Mouse (Mus musculus) MEL (cell line): ENCODE measurements at regions not wholly inside any gene's neighbourhood (a gene's known extent, or its start where the extent isn't known, plus 50 kb on each side); places are given as distances from the start of the nearest gene placed in this dataset.

Source experiments
- DNase-seq: peaks from one replicate; pipeline ENCODE4 v3.0.0; 2011; ENCODE audit warnings: low read depth, low spot score
- H3K27ac ChIP-seq: 2 replicates; pipeline ENCODE4 v1.5.1; 2012; ENCODE audit warnings: low read depth, mild to moderate bottlenecking, control low read depth, low read length, moderate library complexity; ENCODE audit not compliant: control insufficient read depth
- H3K27me3 ChIP-seq, 2 experiments: fragments of 150-350 bp in 1 of 2; sonication (generic) in 1 of 2; 2 replicates each; pipeline ENCODE4 v1.6.1; 2012; ENCODE audit warnings: low read length in 2 of 2, mild to moderate bottlenecking in 2 of 2, improper control_type of control experiment in 1 of 2, moderate library complexity in 1 of 2; ENCODE audit not compliant: insufficient read depth in 2 of 2, control insufficient read depth in 1 of 2
- H3K36me3 ChIP-seq, 2 experiments: 2 replicates each; pipeline ENCODE4 v1.6.1; 2012 to 2014; ENCODE audit warnings: low read length in 2 of 2, improper control_type of control experiment in 1 of 2, inconsistent platforms in 1 of 2, mild to moderate bottlenecking in 1 of 2; ENCODE audit not compliant: insufficient read depth in 2 of 2, control insufficient read depth in 1 of 2
- H3K4me1 ChIP-seq, 2 experiments: fragments of 150-350 bp in 1 of 2; sonication (generic) in 1 of 2; 2 replicates each; pipeline ENCODE4 v1.6.1; 2012; ENCODE audit warnings: low read length in 2 of 2, improper control_type of control experiment in 1 of 2, mild to moderate bottlenecking in 1 of 2; ENCODE audit not compliant: insufficient read depth in 2 of 2, control insufficient read depth in 1 of 2
- H3K4me3 ChIP-seq, 2 experiments: fragments of 150-350 bp in 1 of 2; sonication (generic) in 1 of 2; 2 replicates each; pipeline ENCODE4 v1.5.1; 2012; ENCODE audit warnings: low read depth in 2 of 2, low read length in 2 of 2, mild to moderate bottlenecking in 2 of 2, moderate library complexity in 2 of 2, control low read depth in 1 of 2, improper control_type of control experiment in 1 of 2; ENCODE audit not compliant: control insufficient read depth in 1 of 2, insufficient read depth in 1 of 2
- H3K79me2 ChIP-seq: 2 replicates; pipeline ENCODE4 v1.6.1; 2012; ENCODE audit warnings: mild to moderate bottlenecking, low read length, moderate library complexity; ENCODE audit not compliant: control insufficient read depth, poor library complexity, insufficient read depth
- H3K9ac ChIP-seq: 2 replicates; pipeline ENCODE4 v1.6.1; 2012; ENCODE audit warnings: low read depth, mild to moderate bottlenecking, control low read depth, low read length, moderate library complexity; ENCODE audit not compliant: control insufficient read depth, poor library complexity, severe bottlenecking
- H3K9me3 ChIP-seq: fragments of 150-350 bp; sonication (generic); replicated peaks from 2 replicates; pipeline ENCODE4 v1.6.1; 2012; ENCODE audit warnings: mild to moderate bottlenecking, low read length, improper control_type of control experiment, moderate library complexity; ENCODE audit not compliant: insufficient read depth
- BHLHE40 ChIP-seq: IDR thresholded peaks from 2 replicates; pipeline ENCODE4 v1.6.1; 2012; ENCODE audit warnings: low read depth, mild to moderate bottlenecking, inconsistent platforms, low read length, improper control_type of control experiment, borderline replicate concordance
- CHD1 ChIP-seq: IDR thresholded peaks from 2 replicates; pipeline ENCODE4 v1.6.1; 2012; ENCODE audit warnings: low read depth, mild to moderate bottlenecking, inconsistent platforms, low read length, improper control_type of control experiment
- CHD2 ChIP-seq: IDR thresholded peaks from 2 replicates; pipeline ENCODE4 v1.6.1; 2011; ENCODE audit warnings: low read length, improper control_type of control experiment
- E2F4 ChIP-seq: IDR thresholded peaks from 2 replicates; pipeline ENCODE4 v1.6.1; 2011; ENCODE audit warnings: low read depth, low read length, improper control_type of control experiment, borderline replicate concordance
- ELF1 ChIP-seq: IDR thresholded peaks from 2 replicates; pipeline ENCODE4 v1.6.1; 2014; ENCODE audit warnings: low read depth, mild to moderate bottlenecking, inconsistent platforms, low read length, improper control_type of control experiment, moderate library complexity
- EP300 ChIP-seq, 2 experiments: IDR thresholded peaks; 2 replicates each; pipeline ENCODE4 v1.6.1; 2011; ENCODE audit warnings: improper control_type of control experiment in 2 of 2, low read length in 2 of 2, low read depth in 1 of 2, mild to moderate bottlenecking in 1 of 2
- HCFC1 ChIP-seq: IDR thresholded peaks from 2 replicates; pipeline ENCODE4 v1.6.1; 2012; ENCODE audit warnings: low read depth, mild to moderate bottlenecking, inconsistent platforms, low read length, improper control_type of control experiment, moderate library complexity
- KAT2A ChIP-seq: conservative IDR thresholded peaks from 2 replicates; pipeline ENCODE4 v1.6.1; 2012; ENCODE audit warnings: low read depth, low read length, improper control_type of control experiment, inconsistent platforms
- MAFK ChIP-seq: IDR thresholded peaks from 2 replicates; pipeline ENCODE4 v1.6.1; 2011; ENCODE audit warnings: low read depth, mild to moderate bottlenecking, low read length, improper control_type of control experiment, borderline replicate concordance
- MAX ChIP-seq: IDR thresholded peaks from 2 replicates; pipeline ENCODE4 v1.6.1; 2011; ENCODE audit warnings: low read length, improper control_type of control experiment
- MXI1 ChIP-seq: IDR thresholded peaks from 2 replicates; pipeline ENCODE4 v1.6.1; 2011; ENCODE audit warnings: mild to moderate bottlenecking, low read depth, low read length, improper control_type of control experiment
- MYB ChIP-seq: IDR thresholded peaks from 2 replicates; pipeline ENCODE4 v1.6.1; 2011; ENCODE audit warnings: mild to moderate bottlenecking, low read depth, low read length, improper control_type of control experiment
- MYC ChIP-seq: IDR thresholded peaks from 2 replicates; pipeline ENCODE4 v1.6.1; 2011; ENCODE audit warnings: low read depth, mild to moderate bottlenecking, low read length, improper control_type of control experiment, moderate library complexity
- NELFE ChIP-seq: IDR thresholded peaks from 2 replicates; pipeline ENCODE4 v1.6.1; 2011; ENCODE audit warnings: low read depth, low read length, improper control_type of control experiment
- NRF1 ChIP-seq: IDR thresholded peaks from 2 replicates; pipeline ENCODE4 v1.6.1; 2014; ENCODE audit warnings: low read depth, mild to moderate bottlenecking, inconsistent platforms, low read length, improper control_type of control experiment, moderate library complexity; ENCODE audit not compliant: poor library complexity, insufficient read depth, severe bottlenecking
- POLR2AphosphoS2 ChIP-seq: IDR thresholded peaks from 2 replicates; pipeline ENCODE4 v1.6.1; 2011; ENCODE audit warnings: low read length, improper control_type of control experiment
- RAD21 ChIP-seq: IDR thresholded peaks from 2 replicates; pipeline ENCODE4 v1.6.1; 2011; ENCODE audit warnings: mild to moderate bottlenecking, low read depth, low read length, improper control_type of control experiment
- RCOR1 ChIP-seq: IDR thresholded peaks from 2 replicates; pipeline ENCODE4 v1.6.1; 2012; ENCODE audit warnings: low read depth, mild to moderate bottlenecking, inconsistent platforms, low read length, improper control_type of control experiment
- SIN3A ChIP-seq: IDR thresholded peaks from 2 replicates; pipeline ENCODE4 v1.6.1; 2012; ENCODE audit warnings: low read length, improper control_type of control experiment, inconsistent platforms
- TAL1 ChIP-seq: IDR thresholded peaks from 2 replicates; pipeline ENCODE4 v1.6.1; 2012; ENCODE audit warnings: mild to moderate bottlenecking, inconsistent platforms, low read length, moderate library complexity, mixed read lengths
- TCF12 ChIP-seq: IDR thresholded peaks from 2 replicates; pipeline ENCODE4 v1.6.1; 2014; ENCODE audit warnings: low read depth, mild to moderate bottlenecking, inconsistent platforms, low read length, improper control_type of control experiment, moderate library complexity
- USF1 ChIP-seq: IDR thresholded peaks from 2 replicates; pipeline ENCODE4 v1.6.1; 2014; ENCODE audit warnings: low read depth, mild to moderate bottlenecking, inconsistent platforms, low read length, improper control_type of control experiment, moderate library complexity
- USF2 ChIP-seq, 2 experiments: IDR thresholded peaks; 2 replicates each; pipeline ENCODE4 v1.6.1; 2011 to 2012; ENCODE audit warnings: improper control_type of control experiment in 2 of 2, low read length in 2 of 2, borderline replicate concordance in 1 of 2, inconsistent platforms in 1 of 2, low read depth in 1 of 2, mild to moderate bottlenecking in 1 of 2; ENCODE audit not compliant: insufficient read depth in 1 of 2
- ZKSCAN1 ChIP-seq: IDR thresholded peaks from 2 replicates; pipeline ENCODE4 v1.6.1; 2012; ENCODE audit warnings: low read depth, mild to moderate bottlenecking, inconsistent platforms, low read length, improper control_type of control experiment, moderate library complexity
- ZMIZ1 ChIP-seq: IDR thresholded peaks from 2 replicates; pipeline ENCODE4 v1.6.1; 2012; ENCODE audit warnings: low read depth, mild to moderate bottlenecking, inconsistent platforms, low read length, improper control_type of control experiment, moderate library complexity
- ZNF384 ChIP-seq: IDR thresholded peaks from 2 replicates; pipeline ENCODE4 v1.6.1; 2012; ENCODE audit warnings: low read depth, mild to moderate bottlenecking, inconsistent platforms, low read length, improper control_type of control experiment

DNA sequence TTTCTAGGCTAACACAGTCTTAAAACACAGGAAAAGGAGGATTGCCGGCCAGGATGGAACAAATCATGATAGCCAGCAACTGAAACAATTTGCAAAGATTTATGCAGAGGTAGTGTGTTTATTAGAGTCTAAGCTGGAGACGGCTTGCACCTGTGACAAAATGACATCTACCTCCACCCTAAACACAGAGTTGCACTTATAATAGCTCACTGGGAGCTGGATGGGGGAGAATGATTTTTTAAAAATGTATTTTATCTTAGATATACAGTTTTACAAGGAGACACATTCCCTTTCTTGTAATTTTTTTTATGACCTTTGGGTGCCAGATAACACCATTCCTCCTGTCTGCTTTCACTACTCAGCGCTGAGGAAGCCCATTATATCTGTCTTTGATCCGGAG lies 76.7 kb upstream of the Zfhx3 start:
- TF ChIP-seq CHD1 (no peak), MAFK (no peak), MXI1 (no peak), BHLHE40 (no peak), ZKSCAN1 (no peak), EP300 (IDR thresholded peaks at IDR 0.05; ENCODE audit: low read depth in 1 of 2, low read length in 2 of 2) (no peak), CHD2 (no peak), USF1 (no peak)
- no peaks in the 10 kb centered on the region for H3K27me3 ChIP-seq
- no peaks in the 10 kb centered on the region for H3K79me2 ChIP-seq
- H3K27ac ChIP-seq = no peak overlapping the region
- H3K9ac ChIP-seq = no peak overlapping the region
- no peaks in the 10 kb centered on the region for H3K9me3 ChIP-seq
- no peaks in the 10 kb centered on the region for H3K4me1 ChIP-seq
- no peak for DNase-seq
- no peaks in the 10 kb centered on the region for H3K36me3 ChIP-seq
- no peak overlapping the region for H3K4me3 ChIP-seq

- TF ChIP-seq TAL1 (no peak), NRF1 (no peak), HCFC1 (no peak), CHD1 (no peak), EP300 (IDR thresholded peaks at IDR 0.05; ENCODE audit: low read depth in 1 of 2, low read length in 2 of 2) (no peak), ZMIZ1 (no peak), USF2 (IDR thresholded peaks at IDR 0.05; ENCODE audit: borderline replicate concordance in 1 of 2, insufficient read depth in 1 of 2, low read depth in 1 of 2, low read length in 2 of 2) (no peak)
- Histone ChIP-seq H3K36me3 (no peaks in the 10 kb centered on the region), H3K4me3 (no peak overlapping the region), H3K4me1 (no peaks in the 10 kb centered on the region), H3K9ac (no peak overlapping the region), H3K27me3 (no peaks in the 10 kb centered on the region), H3K9me3 (no peaks in the 10 kb centered on the region), H3K27ac (no peak overlapping the region), H3K79me2 (no peaks in the 10 kb centered on the region)
- DNase-seq = no peak
Observed at GRCm38 (mm10) chr8:107871718-107872117, 70.7 kb upstream of the Zfhx3 start.

DNA sequence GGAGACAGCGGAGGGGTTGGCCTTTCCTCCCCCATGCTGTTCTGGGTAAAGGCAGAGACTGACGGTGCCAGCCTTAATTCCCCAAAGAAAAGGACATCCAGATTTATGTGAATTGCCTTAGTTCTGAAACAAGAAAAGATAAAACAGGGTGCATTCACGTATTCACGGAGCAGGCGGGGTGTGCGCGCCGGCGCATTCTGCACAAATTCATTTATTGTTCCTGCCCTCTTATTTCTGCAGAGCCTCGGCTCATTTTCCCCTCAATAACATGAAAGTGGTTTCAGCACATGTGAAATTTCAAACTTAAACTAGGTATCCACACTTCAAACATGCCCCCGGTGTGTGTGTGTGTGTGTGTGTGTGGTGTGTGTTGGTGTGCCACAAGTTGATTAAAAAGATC lies 70.3 kb upstream of the Zfhx3 start:
- Histone ChIP-seq H3K4me1 (no peaks in the 10 kb centered on the region), H3K36me3 (no peaks in the 10 kb centered on the region), H3K27ac (no peak overlapping the region), H3K79me2 (no peaks in the 10 kb centered on the region), H3K9ac (no peak overlapping the region), H3K9me3 (no peaks in the 10 kb centered on the region), H3K27me3 (no peaks in the 10 kb centered on the region), H3K4me3 (no peak overlapping the region)
- no peak for DNase-seq
- TF ChIP-seq POLR2AphosphoS2 = no peak
- no peak for TF ChIP-seq MYC
- no peak for TF ChIP-seq HCFC1
- no peak for TF ChIP-seq E2F4
- TF ChIP-seq MYB = no peak
- TF ChIP-seq BHLHE40 = no peak
- no peak for TF ChIP-seq CHD1
- no peak for TF ChIP-seq RCOR1
- TF ChIP-seq MAX = no peak
- no peak for TF ChIP-seq ELF1
- no peak for TF ChIP-seq RAD21
- TF ChIP-seq MXI1 = no peak
- TF ChIP-seq NELFE = no peak
- TF ChIP-seq ZNF384 = no peak
- TF ChIP-seq KAT2A = no peak
- no peak for TF ChIP-seq MAFK
- no peak for TF ChIP-seq TCF12
- TF ChIP-seq SIN3A = no peak
